Mouse (Mus musculus): ENCODE measurements around the gene Oit1. TPM values are rescaled to one million over a fixed set of nuclear protein-coding genes. Genes with fewer than 3 reads are reported as not detected.

The Oit1 gene
- total and polyA plus RNA-seq, 2 experiments from 2014 or later = not detected

GRCm38 (mm10) chr14:8320528-8320927 lies 58.0 kb downstream of the Oit1 start:
- Histone ChIP-seq H3K27ac (ENCODE audit: low read depth, low read length) (no peak overlapping the region), H3K4me2 (ENCODE audit: low read depth, low read length, poor library complexity, severe bottlenecking) (no peak overlapping the region), H3K36me3 (ENCODE audit: insufficient read depth, low read length) (no peaks in the 10 kb centered on the region), H3K9ac (replicated peaks; ENCODE audit: low read length, poor library complexity, severe bottlenecking) (no peak overlapping the region), H3K4me3 (ENCODE audit: low read depth, low read length) (no peak overlapping the region), H3K4me1 (ENCODE audit: insufficient read depth, low read length) (peaks cover 5% of the 10 kb centered on the region; the same call in 1 of the 2 replicates), H3K9me3 (ENCODE audit: low read length) (no peaks in the 10 kb centered on the region), H3K27me3 (ENCODE audit: insufficient read depth, low read length) (peaks cover 18% of the 10 kb centered on the region)
- no peak for DNase-seq (ENCODE audit: low spot score)
- no peak for ATAC-seq (ENCODE audit: low FRiP score)
- no peak for TF ChIP-seq CTCF (IDR thresholded peaks at IDR 0.05)
- WGBS = 77% methylated on average over 3 of the region's 3 CpGs

GRCm38 (mm10) chr14:8317194-8318097 lies 61.1 kb downstream of the Oit1 start, which contains the start of gene Fam107a:
TSS of gene Fam107a (minus strand) at chr14:8318023.
- ATAC-seq (ENCODE audit: low FRiP score) = no peak
- H3K27me3 ChIP-seq (ENCODE audit: insufficient read depth, low read length) = peaks cover 21% of the 10 kb centered on the region
- 12% methylated on average over 41 of the region's 41 CpGs for WGBS
- H3K27ac ChIP-seq (ENCODE audit: low read depth, low read length) = no peak within 1 kb of the TSS
- no peaks in the 10 kb centered on the region for H3K36me3 ChIP-seq (ENCODE audit: insufficient read depth, low read length)
- peak within 1 kb of the TSS; percentile 31 for H3K4me3 ChIP-seq (ENCODE audit: low read depth, low read length)
- peak within 1 kb of the TSS; percentile 53 for H3K4me2 ChIP-seq (ENCODE audit: low read depth, low read length, poor library complexity, severe bottlenecking)
- 0 out of 2 replicates have a peak within 1 kb of the TSS, but pooled peaks have one; percentile 36 for H3K9ac ChIP-seq (replicated peaks; ENCODE audit: low read length, poor library complexity, severe bottlenecking)
- TF ChIP-seq CTCF (IDR thresholded peaks at IDR 0.05) = no peak
- no peak for DNase-seq (ENCODE audit: low spot score)
- H3K4me1 ChIP-seq (ENCODE audit: insufficient read depth, low read length) = peaks cover 5% of the 10 kb centered on the region; the same call in 1 of the 2 replicates
- H3K9me3 ChIP-seq (ENCODE audit: low read length) = no peaks in the 10 kb centered on the region

- peaks cover 21% of the 10 kb centered on the region for H3K27me3 ChIP-seq (ENCODE audit: insufficient read depth, low read length)
- no peak overlapping the region for H3K9ac ChIP-seq (replicated peaks; ENCODE audit: low read length, poor library complexity, severe bottlenecking)
- peak overlapping the region; percentile 31 for H3K4me3 ChIP-seq (ENCODE audit: low read depth, low read length)
- WGBS = 3% methylated on average over 23 of the region's 23 CpGs
- no peak for TF ChIP-seq CTCF (IDR thresholded peaks at IDR 0.05)
- DNase-seq (ENCODE audit: low spot score) (no peak), ATAC-seq (ENCODE audit: low FRiP score) (no peak)
- no peak overlapping the region for H3K27ac ChIP-seq (ENCODE audit: low read depth, low read length)
- H3K36me3 ChIP-seq (ENCODE audit: insufficient read depth, low read length) = no peaks in the 10 kb centered on the region
- H3K4me1 ChIP-seq (ENCODE audit: insufficient read depth, low read length) = peaks cover 5% of the 10 kb centered on the region; the same call in 1 of the 2 replicates
- H3K4me2 ChIP-seq (ENCODE audit: low read depth, low read length, poor library complexity, severe bottlenecking) = peak overlapping the region; percentile 53
- H3K9me3 ChIP-seq (ENCODE audit: low read length) = no peaks in the 10 kb centered on the region
Observed at GRCm38 (mm10) chr14:8316366-8317193, 62.0 kb downstream of the Oit1 start.

- Histone ChIP-seq H3K27me3 (ENCODE audit: insufficient read depth, low read length) (peaks cover 21% of the 10 kb centered on the region), H3K4me3 (ENCODE audit: low read depth, low read length) (no peak overlapping the region), H3K9ac (replicated peaks; ENCODE audit: low read length, poor library complexity, severe bottlenecking) (no peak overlapping the region), H3K27ac (ENCODE audit: low read depth, low read length) (no peak overlapping the region), H3K9me3 (ENCODE audit: low read length) (no peaks in the 10 kb centered on the region), H3K4me1 (ENCODE audit: insufficient read depth, low read length) (peaks cover 8% of the 10 kb centered on the region), H3K36me3 (ENCODE audit: insufficient read depth, low read length) (no peaks in the 10 kb centered on the region), H3K4me2 (ENCODE audit: low read depth, low read length, poor library complexity, severe bottlenecking) (no peak overlapping the region)
- WGBS = 83% methylated on average over 6 of the region's 6 CpGs
- DNase-seq (ENCODE audit: low spot score) = no peak
- no peak for ATAC-seq (ENCODE audit: low FRiP score)
- no peak for TF ChIP-seq CTCF (IDR thresholded peaks at IDR 0.05)
Observed at GRCm38 (mm10) chr14:8315169-8315568, 63.4 kb downstream of the Oit1 start.

- ATAC-seq (ENCODE audit: low FRiP score) (no peak), DNase-seq (ENCODE audit: low spot score) (no peak)
- H3K9me3 ChIP-seq (ENCODE audit: low read length) = no peaks in the 10 kb centered on the region
- peak; percentile 59 for TF ChIP-seq CTCF (IDR thresholded peaks at IDR 0.05)
- H3K36me3 ChIP-seq (ENCODE audit: insufficient read depth, low read length) = no peaks in the 10 kb centered on the region
- H3K9ac ChIP-seq (replicated peaks; ENCODE audit: low read length, poor library complexity, severe bottlenecking) = no peak overlapping the region
- peaks cover 21% of the 10 kb centered on the region for H3K27me3 ChIP-seq (ENCODE audit: insufficient read depth, low read length)
- H3K27ac ChIP-seq (ENCODE audit: low read depth, low read length) = no peak overlapping the region
- WGBS = 30% methylated on average over 3 of the region's 3 CpGs
- H3K4me1 ChIP-seq (ENCODE audit: insufficient read depth, low read length) = peaks cover 14% of the 10 kb centered on the region
- no peak overlapping the region for H3K4me3 ChIP-seq (ENCODE audit: low read depth, low read length)
- no peak overlapping the region for H3K4me2 ChIP-seq (ENCODE audit: low read depth, low read length, poor library complexity, severe bottlenecking)
Observed at GRCm38 (mm10) chr14:8314536-8314935, 64.0 kb downstream of the Oit1 start.
